Mouse (Mus musculus) ovary, postnatal 36 days (tissue): ENCODE data around the gene Tmem252.
"Not testable (repeated sequence)": the region's sequence is repeated elsewhere in the genome, so short reads cannot be mapped to it uniquely, and the experiment has no call there.

Experiments used
- DNase-seq: peaks from one replicate; pipeline ENCODE4 v3.0.0; 2022; ENCODE audit warnings: low spot score, mixed read lengths

Tmem252 gene

DNA sequence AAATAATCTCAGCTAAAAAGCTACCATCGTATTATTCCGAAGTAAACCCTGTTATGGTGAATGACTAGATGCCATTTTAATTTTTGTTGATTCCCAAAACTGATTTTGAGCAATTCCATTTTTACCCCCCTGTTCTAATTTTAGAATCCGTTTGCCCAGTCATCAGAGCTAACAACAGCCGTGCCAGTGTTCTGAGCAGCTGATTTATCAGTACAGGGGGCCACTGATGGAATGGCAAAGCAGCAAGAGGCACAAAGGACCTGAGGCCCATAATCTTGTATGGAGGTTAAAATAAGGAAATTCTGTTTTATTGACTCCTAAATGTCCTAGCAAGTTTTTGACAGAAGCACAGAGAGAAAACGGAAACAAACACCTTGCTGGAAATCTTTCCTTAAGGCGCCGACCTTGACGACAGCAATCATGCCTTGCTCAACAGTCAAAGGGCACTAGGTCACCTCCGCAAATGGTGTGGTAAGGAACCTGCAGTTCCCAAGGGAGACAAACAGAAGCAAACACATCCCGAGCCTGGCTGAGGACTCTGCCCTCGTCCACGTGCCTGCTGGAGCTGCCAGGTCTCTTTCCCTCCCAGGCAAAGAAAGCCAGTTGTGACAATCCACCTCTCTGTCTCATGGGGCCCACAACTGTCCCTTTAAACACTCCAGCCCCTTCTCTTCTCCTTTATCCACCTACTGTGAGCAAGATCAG is 9.4 kb downstream of the Tmem252 start:
- no peak for DNase-seq

DNA sequence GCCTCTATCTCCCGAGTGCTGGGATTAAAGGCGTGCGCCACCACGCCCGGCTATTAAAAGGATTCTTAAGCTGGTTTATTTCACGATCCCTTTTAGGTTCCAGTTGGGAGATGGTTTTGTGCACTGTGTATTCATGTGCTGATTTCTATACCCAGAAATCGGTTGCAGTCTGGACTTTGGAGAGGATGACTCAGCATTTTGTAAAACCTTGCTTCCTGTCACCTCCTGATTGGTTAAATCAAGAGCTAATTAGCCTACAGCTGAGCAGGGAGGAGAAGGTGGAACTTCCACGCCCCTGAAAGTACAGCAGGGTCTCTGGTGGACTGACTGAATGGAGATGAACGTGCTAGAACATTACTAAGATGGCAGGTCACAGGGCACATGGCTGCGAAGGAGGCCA is 12.6 kb downstream of the Tmem252 start:
- DNase-seq, result no peak

DNA sequence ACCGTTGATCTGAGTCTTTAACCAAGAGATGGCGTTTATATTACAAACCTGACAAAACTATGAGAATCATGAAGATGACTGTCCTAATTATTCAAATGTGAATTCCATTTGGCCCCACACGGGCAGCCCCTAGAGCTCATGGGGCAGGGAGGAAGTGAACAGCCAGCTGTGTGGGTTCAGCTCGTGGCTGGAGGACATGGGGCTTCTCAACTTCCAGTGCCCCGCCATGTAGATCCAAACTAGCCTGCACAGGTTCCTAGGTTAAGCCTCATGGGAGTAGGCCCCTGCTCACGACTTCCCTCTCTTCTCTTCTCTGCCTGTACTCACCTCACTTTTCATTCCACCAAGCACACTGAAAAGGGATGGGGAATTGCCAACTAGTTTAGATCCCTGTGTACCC is 14.5 kb downstream of the Tmem252 start:
- DNase-seq, result no peak

DNA sequence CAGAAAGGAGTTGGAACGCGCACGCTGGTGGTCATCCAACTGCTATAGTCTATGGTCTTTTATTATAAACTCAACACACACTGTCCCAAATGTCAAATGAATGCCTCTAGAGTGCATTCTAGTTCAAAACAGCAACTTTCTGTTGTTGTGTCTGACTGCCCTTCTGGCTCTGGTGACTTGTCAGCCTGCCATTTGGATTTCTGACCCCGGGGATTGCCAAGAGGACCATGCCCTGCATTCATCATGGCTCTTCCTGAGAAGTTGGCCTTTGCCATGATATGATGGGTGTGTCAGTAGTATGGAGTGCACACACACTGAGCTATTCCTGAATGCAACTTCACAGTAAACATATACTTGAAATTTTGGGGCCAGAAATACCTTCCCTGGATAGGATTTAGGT is 15.7 kb downstream of the Tmem252 start:
- DNase-seq, result no peak

DNA sequence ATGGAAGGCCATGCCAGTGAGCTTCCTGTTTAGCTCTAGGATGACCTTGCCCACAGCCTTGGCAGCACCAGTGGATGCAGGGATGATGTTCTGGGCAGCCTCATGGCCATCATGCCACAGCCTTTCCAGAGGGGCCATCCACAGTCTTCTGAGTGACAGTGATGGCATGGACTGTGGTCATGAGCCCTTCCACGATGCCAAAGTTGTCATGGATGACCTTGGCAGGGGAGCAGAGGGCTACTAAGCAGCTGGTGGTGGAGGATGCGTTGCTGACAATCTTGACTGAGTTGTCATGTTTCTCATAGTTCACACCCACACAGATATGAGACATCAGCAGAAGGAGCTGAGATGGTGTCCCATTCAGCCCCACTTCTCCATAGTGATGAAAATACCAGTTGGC is 18.9 kb downstream of the Tmem252 start:
- no peak for DNase-seq

DNA sequence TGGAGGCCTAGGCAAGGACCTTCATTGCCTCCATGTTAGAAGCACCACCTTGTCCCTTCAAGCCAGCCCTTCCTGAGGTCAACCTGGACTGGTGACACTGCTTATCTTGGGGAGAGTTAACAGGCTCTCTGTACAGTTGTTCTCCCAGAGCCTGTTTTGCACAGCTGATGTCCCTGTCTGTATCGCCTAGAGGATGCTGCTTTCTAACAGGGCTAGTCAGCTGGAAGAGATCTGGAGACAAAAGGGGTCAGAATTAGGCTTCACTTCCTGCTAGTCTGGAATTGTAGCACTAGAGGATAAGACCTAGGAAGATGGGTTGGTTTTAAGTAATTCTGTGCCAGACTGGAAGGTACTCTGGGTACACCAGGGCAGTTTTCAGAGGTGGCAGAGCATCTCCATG is 24.1 kb downstream of the Tmem252 start:
- DNase-seq, result no peak

DNA sequence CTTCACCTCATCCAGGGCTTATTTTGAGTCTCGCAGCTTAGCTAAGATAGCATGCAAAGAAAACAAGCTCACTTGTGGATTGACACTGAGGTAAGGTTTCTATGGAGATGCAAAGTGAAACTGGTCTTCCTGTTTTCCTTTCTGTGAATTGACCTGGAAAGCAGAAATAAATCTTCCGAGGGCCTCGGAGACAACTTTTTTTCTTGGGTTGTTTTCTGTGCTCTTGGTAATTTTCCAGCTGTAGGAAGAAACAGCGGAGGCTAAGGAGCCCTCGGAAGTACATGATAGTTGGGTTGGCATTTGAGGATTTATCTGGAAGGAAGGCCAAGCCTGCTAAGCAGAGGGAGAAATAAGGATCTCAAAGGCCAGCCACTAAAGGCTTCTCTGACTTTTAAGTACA is 24.8 kb downstream of the Tmem252 start:
- no peak for DNase-seq

DNA sequence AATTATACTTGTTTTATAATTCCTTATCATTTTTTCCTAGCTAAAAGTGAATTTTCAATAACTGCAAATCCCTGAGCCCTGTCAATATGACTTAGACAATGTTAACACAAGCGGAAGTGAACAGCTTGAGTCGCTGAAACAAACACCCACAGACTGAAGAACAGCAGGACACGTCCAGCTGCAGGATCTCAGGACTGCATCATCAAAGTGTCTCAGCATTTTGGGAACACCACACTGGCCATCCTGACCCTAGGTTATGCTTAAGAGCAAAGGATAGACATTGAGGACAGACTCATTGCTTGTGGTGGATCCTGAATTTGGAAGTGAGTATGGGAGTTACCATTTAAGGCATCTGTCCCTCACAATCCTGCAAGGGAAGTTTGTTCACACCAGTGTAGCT is 25.4 kb downstream of the Tmem252 start:
- no peak for DNase-seq

DNA sequence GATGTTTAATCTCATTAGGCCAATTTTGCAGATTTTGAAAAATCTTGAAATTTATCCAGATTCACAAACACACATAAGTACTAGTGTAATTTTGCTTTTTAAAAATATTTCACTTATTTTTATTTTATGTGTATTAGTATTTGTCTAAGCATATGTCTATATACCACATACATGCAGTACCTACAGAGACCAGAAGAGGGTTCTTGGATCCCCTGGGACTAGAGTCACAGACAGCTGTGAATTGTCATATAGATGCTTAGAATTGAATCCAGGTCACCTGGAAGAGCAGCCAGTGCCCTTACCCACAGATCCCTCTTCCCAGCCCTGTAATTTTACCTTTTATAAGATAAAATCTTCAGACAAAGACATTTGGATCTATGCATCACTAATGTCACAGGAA is 26.1 kb downstream of the Tmem252 start:
- no peak for DNase-seq

DNA sequence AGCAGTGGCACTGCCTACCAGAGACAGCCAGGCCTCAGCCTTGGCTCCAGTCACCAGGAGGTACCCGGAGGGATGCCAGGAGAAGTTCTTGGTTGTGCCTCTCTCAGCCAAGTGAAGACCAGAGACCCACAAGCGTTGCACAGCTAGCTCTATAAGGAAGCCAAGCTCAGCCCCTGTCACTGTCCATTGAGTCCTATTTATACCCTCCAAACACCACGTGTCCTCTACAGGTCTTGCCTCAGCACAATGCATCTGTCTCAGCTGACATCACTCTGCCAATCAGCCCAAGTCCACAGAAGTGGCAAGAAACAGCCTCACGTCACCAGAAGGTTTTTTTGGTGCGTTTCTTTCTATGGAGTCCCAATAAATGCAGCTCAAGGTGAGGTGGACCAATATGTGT is 26.9 kb downstream of the Tmem252 start:
- DNase-seq, result no peak

DNA sequence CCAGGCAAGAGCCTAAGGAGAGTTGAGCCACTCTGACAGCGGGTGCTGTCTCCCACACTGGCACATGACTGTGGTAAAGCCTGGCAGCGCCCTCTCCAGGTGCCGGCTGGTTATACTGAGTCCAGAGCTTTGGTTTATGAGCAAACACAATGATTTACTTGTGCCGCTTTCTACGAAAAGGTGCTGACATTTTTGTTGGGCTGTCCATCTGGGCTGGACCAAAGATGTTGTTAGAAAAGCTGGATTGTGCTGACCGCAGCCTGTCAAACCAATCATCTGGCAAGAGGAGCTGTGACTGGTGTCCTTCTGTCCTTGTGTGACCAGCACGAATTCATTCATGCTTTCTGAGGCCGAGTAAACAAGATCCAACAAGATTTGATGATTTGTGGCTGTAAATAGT is 27.9 kb downstream of the Tmem252 start:
- no peak for DNase-seq

DNA sequence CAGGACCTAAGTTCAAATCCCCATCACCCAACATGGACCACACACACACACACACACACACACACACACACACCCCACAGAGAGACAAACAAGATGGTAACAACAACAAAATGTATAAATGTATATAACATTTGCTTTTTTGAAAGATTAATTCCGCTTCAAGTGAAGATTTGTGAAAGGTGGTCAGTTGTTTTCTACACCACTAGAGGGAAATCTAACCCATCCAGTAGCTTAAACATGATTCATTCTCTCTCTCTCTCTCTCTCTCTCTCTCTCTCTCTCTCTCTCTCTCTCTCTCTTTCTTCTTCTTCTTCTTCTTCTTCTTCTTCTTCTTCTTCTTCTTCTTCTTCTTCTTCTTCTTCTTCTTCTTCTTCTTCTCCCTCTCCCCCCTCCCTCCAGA is 29.4 kb downstream of the Tmem252 start:
- DNase-seq, result not testable (repeated sequence)

DNA sequence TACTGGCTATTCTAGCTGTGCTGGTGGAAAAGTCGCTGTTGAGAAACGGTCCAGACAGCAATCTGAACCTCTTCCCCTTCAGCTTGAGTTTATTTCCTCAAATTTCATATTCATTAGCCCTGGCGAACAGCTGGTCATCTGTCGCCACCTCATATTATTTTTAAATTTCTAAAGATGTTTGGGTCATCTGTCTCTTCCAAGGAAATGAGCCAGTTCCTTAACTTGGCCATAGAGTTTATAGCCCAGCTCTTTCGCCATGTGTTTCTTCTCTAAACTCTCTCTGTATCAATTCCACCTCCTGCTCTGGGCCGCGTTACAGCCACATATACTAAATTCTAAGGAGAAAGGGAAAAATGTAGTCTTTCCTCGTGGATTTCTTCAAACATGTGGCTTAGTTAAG is 29.9 kb downstream of the Tmem252 start:
- DNase-seq, result no peak

DNA sequence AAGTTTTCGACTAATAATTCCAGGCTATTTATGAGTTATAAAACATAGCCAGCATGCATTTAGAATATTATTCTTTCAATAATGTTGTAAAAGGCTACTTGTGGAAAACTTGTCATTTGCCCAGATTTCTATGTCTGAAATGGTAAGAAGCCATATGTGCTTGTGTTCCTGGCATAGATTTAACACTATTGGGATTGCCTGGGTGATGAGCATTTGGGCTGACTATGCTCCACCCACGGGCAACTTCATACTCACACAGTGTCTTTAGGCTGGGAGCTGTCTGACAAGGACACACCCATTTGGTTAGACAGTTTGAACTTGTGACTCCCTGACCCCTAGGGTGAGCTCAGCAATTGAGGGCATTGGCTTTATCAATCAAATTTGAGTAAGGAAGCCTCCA is 30.5 kb downstream of the Tmem252 start:
- DNase-seq, result no peak

DNA sequence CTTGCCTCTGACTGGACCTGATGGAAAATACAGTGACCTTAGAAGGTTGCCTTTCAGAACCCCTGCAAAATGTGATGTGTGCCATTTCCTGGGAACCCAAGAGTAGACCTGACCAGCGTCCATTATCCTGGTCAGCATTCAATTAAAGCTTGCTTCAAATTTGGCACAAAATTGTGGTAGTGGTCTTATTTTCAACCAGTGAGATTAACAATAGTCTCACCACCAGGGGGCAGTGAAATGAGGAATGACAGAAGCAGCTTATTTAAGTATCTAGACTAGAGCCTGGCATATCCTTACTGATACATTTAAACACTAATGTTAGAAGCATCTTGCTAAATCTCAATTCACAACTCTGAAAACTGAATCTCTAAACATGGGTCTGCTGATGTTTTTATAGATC is 31.6 kb downstream of the Tmem252 start:
- no peak for DNase-seq

DNA sequence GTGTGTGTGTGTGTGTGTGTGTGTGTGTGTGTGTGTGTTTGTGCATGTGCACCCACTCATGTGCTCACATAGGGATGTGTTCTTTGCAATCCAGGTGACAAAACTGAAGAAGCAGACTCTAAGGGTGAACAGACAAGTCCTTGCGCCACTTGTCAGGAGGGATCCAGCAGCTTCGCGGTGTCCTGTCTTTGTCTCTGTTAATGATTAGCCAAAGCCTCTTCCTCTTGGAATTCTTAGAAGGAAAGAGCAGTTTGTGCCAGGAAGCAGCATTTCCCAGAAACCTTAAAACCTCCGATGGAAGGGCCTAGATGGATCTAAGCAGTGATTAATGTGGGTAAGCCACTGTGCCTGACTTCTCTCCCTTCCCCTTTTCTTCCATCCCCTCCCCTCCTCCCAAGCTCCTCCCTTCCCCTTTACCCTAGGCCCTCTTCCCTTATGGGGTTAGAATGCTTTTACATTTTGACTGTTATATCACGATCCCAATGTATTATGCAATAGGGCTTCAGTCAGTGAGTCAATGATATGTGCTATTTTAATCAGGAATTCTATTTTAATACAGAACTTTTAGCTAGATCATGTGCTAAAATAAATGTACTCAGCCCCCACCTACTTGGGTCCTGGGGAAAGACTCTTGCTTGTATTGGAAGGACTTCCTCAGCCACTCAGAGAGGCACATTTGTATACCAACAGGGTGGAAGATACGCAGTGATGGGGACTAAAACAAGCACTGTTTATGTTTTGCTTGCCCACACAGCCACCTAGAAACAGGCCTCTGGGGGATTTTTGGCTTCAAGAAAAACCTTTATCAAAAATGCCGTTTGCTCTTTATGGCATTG is 33.5 kb downstream of the Tmem252 start:
- no peak for DNase-seq

DNA sequence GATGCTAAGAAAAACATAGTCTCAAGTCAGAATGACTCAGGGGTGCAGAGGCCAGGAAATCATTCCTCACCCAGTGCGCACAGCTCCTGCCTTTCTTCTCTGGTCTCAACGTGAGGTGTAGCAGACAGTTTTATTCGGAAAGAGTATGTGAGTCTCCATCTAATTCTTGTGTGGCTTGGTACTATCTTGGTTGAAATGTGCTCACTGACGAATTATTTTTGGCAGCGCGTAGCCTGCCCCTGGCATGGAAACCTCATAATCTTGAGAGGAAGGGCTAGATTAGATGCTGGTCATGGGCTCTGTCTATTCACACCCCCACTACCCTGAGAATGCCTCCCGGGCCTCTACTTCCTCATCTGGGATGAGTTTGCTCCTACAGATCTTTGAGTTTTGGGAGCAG is 34.2 kb downstream of the Tmem252 start:
- no peak for DNase-seq

DNA sequence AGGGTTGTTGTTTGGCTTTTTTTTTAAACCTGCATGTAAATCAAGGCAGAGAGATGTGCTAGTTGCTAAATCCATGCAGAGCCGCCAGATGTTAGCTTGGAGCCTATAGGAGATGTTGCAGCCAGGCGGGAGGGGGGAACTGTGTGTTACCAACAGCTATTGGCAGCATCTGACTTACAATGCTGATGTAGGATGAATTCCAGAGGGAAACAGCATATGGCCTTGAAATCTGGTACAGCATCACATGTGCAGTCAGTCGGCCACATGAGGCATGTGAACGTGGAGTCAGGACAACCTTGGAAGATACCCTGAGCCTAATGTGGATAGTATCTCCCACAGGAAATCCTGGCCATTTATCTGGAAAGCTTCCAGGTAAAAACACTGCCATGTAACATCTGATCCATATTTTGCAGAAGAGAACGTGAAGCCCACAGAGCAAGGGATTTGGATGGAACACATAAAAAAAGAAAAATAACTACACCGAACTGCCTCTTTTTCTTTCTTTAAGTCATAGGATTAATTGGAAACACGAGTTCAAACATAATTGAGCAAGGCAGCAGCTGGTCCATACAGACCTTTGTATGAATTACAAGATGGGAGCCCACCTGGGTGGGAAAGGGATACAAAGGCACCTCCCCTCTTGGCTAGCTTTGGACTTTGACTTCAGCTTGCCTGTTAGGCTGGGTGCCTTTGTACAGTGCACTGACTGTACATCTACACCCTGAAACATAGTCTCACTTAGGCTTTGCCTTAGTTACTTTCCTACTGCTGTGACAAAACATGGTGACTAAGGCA is 42.7 kb downstream of the Tmem252 start:
- DNase-seq, result no peak

DNA sequence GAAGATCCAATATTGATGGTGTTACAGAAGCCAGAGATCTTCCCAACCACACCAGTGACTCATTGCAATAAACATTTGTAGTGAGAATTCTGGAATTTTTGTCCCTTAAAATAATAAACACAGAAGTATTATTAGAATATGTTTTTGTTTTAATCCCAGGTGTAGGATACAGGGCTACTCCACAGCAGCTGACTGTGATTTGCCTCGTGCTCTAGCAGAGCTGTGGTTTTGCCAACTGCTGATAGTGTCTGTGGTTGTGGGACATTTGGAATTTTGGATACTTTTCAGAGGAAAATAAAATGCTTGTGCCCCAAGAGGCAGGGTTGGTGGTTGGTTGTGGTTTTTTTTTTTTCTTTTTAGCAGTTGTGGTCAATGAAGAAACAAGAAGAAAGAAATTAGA is 44.2 kb downstream of the Tmem252 start:
- DNase-seq, result no peak

DNA sequence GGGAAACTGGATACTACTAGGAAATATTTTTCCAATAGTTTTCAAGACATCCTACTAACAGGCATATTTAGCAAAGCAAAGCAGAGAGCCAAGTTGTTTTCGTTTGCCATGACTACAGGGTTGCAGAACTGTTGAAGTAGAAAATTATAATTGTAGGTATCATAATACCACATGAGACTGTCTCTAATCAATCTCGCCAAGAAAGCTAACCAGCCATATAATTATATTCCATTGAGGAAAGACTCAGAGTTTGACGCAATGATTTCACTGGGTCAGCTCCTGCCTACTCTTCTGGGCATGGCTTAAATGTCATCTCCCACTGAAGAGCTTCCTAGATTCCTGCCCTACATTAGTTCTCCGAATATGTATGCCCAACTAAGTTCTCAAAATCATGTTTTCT is 45.7 kb downstream of the Tmem252 start:
- DNase-seq, result no peak

DNA sequence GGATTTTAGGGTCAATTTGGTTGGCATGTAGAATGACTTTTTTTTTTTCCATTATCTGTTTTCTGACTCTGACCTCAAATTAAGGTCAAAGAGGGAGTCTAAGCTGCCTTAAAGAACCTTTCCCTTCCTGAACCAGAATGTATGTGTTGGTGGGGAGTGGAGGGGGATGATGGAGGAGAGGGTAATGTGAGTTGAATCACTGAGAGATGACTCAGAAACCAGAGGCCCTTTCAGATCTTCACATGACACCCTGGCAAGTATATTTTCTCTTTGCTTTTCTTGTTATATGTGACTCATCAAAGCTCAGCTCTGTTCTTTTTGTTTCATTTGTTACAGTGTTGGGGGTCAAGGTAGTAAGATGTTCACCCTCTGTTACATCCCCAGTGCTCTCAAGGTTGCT is 46.6 kb downstream of the Tmem252 start:
- no peak for DNase-seq

DNA sequence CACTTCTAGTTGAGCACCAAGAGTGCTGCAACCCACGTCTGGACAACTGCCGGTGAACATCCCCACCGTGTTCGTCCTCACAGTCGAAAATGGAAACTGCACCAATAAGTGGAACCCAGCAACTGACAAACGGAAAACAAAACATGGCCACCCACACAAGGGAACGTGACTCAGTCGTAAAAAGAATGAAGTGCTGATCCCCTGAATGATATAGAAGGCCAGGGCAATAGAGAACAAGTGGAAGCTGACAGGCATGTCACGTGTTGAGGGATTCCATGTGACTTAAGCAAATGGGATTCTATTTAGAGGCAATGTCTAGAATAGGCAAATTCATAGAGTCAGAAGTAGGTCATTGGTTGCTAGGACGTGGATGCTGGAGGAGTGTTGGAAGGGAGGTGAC is 50.6 kb downstream of the Tmem252 start:
- no peak for DNase-seq

DNA sequence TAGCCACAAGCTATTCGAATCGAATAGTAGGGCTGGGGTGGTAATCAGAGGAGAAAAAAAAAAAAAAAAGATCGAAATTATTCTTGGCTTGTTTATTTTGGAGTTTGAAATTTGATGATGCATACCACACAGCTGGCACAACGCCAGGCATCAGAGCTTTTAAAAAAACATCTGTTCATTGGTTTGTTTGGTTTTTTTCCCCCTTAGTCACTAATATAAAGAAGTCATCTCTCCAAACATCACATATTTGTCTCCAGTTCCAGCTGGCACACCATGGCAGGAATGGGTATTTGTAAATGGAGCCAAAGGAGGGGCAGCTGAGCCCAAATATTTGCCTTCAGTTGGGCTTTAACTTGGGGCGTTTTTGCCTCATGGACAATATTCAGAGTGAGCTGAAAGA is 56.9 kb downstream of the Tmem252 start:
- DNase-seq, result no peak
